Mouse (Mus musculus) MEL (cell line): ENCODE measurements around the gene Ap5s1. TPM values are rescaled to one million over a fixed set of nuclear protein-coding genes. Genes with fewer than 3 reads are reported as not detected.
A peak's percentile ranks its signal among the peaks of the same experiment; 100 is the strongest.

Experiments
- DNase-seq: peaks from one replicate; pipeline ENCODE4 v3.0.0; 2011; ENCODE audit warnings: low read depth, low spot score
- H3K27ac ChIP-seq: 2 replicates; pipeline ENCODE4 v1.5.1; 2012; ENCODE audit warnings: low read depth, mild to moderate bottlenecking, control low read depth, low read length, moderate library complexity; ENCODE audit not compliant: control insufficient read depth
- H3K27me3 ChIP-seq, 2 experiments: fragments of 150-350 bp in 1 of 2; sonication (generic) in 1 of 2; 2 replicates each; pipeline ENCODE4 v1.6.1; 2012; ENCODE audit warnings: low read length in 2 of 2, mild to moderate bottlenecking in 2 of 2, improper control_type of control experiment in 1 of 2, moderate library complexity in 1 of 2; ENCODE audit not compliant: insufficient read depth in 2 of 2, control insufficient read depth in 1 of 2
- H3K36me3 ChIP-seq, 2 experiments: 2 replicates each; pipeline ENCODE4 v1.6.1; 2012 to 2014; ENCODE audit warnings: low read length in 2 of 2, improper control_type of control experiment in 1 of 2, inconsistent platforms in 1 of 2, mild to moderate bottlenecking in 1 of 2; ENCODE audit not compliant: insufficient read depth in 2 of 2, control insufficient read depth in 1 of 2
- H3K4me1 ChIP-seq, 2 experiments: fragments of 150-350 bp in 1 of 2; sonication (generic) in 1 of 2; 2 replicates each; pipeline ENCODE4 v1.6.1; 2012; ENCODE audit warnings: low read length in 2 of 2, improper control_type of control experiment in 1 of 2, mild to moderate bottlenecking in 1 of 2; ENCODE audit not compliant: insufficient read depth in 2 of 2, control insufficient read depth in 1 of 2
- H3K4me3 ChIP-seq, 2 experiments: fragments of 150-350 bp in 1 of 2; sonication (generic) in 1 of 2; 2 replicates each; pipeline ENCODE4 v1.5.1; 2012; ENCODE audit warnings: low read depth in 2 of 2, low read length in 2 of 2, mild to moderate bottlenecking in 2 of 2, moderate library complexity in 2 of 2, control low read depth in 1 of 2, improper control_type of control experiment in 1 of 2; ENCODE audit not compliant: control insufficient read depth in 1 of 2, insufficient read depth in 1 of 2
- H3K79me2 ChIP-seq: 2 replicates; pipeline ENCODE4 v1.6.1; 2012; ENCODE audit warnings: mild to moderate bottlenecking, low read length, moderate library complexity; ENCODE audit not compliant: control insufficient read depth, poor library complexity, insufficient read depth
- H3K9ac ChIP-seq: 2 replicates; pipeline ENCODE4 v1.6.1; 2012; ENCODE audit warnings: low read depth, mild to moderate bottlenecking, control low read depth, low read length, moderate library complexity; ENCODE audit not compliant: control insufficient read depth, poor library complexity, severe bottlenecking
- H3K9me3 ChIP-seq: fragments of 150-350 bp; sonication (generic); replicated peaks from 2 replicates; pipeline ENCODE4 v1.6.1; 2012; ENCODE audit warnings: mild to moderate bottlenecking, low read length, improper control_type of control experiment, moderate library complexity; ENCODE audit not compliant: insufficient read depth
- CHD2 ChIP-seq: IDR thresholded peaks from 2 replicates; pipeline ENCODE4 v1.6.1; 2011; ENCODE audit warnings: low read length, improper control_type of control experiment
- ELF1 ChIP-seq: IDR thresholded peaks from 2 replicates; pipeline ENCODE4 v1.6.1; 2014; ENCODE audit warnings: low read depth, mild to moderate bottlenecking, inconsistent platforms, low read length, improper control_type of control experiment, moderate library complexity
- EP300 ChIP-seq, 2 experiments: IDR thresholded peaks; 2 replicates each; pipeline ENCODE4 v1.6.1; 2011; ENCODE audit warnings: improper control_type of control experiment in 2 of 2, low read length in 2 of 2, low read depth in 1 of 2, mild to moderate bottlenecking in 1 of 2
- ETS1 ChIP-seq: IDR thresholded peaks from 2 replicates; pipeline ENCODE4 v1.6.1; 2012; ENCODE audit warnings: low read depth, mild to moderate bottlenecking, inconsistent platforms, low read length, improper control_type of control experiment, moderate library complexity
- GABPA ChIP-seq: IDR thresholded peaks from 2 replicates; pipeline ENCODE4 v1.6.1; 2012; ENCODE audit warnings: low read depth, mild to moderate bottlenecking, inconsistent platforms, low read length, improper control_type of control experiment, moderate library complexity
- GATA1 ChIP-seq: IDR thresholded peaks from 2 replicates; pipeline ENCODE4 v1.6.1; 2011; ENCODE audit warnings: low read depth, low read length, improper control_type of control experiment
- KAT2A ChIP-seq: conservative IDR thresholded peaks from 2 replicates; pipeline ENCODE4 v1.6.1; 2012; ENCODE audit warnings: low read depth, low read length, improper control_type of control experiment, inconsistent platforms
- MAX ChIP-seq: IDR thresholded peaks from 2 replicates; pipeline ENCODE4 v1.6.1; 2011; ENCODE audit warnings: low read length, improper control_type of control experiment
- MAZ ChIP-seq: IDR thresholded peaks from 2 replicates; pipeline ENCODE4 v1.6.1; 2012; ENCODE audit warnings: low read depth, mild to moderate bottlenecking, inconsistent platforms, low read length, improper control_type of control experiment
- MEF2A ChIP-seq: IDR thresholded peaks from 2 replicates; pipeline ENCODE4 v1.6.1; 2014; ENCODE audit warnings: low read depth, mild to moderate bottlenecking, inconsistent platforms, low read length, improper control_type of control experiment; ENCODE audit not compliant: poor library complexity, insufficient replicate concordance, severe bottlenecking; ENCODE audit errors: extremely low read depth
- MXI1 ChIP-seq: IDR thresholded peaks from 2 replicates; pipeline ENCODE4 v1.6.1; 2011; ENCODE audit warnings: mild to moderate bottlenecking, low read depth, low read length, improper control_type of control experiment
- MYC ChIP-seq: IDR thresholded peaks from 2 replicates; pipeline ENCODE4 v1.6.1; 2011; ENCODE audit warnings: low read depth, mild to moderate bottlenecking, low read length, improper control_type of control experiment, moderate library complexity
- NELFE ChIP-seq: IDR thresholded peaks from 2 replicates; pipeline ENCODE4 v1.6.1; 2011; ENCODE audit warnings: low read depth, low read length, improper control_type of control experiment
- NRF1 ChIP-seq: IDR thresholded peaks from 2 replicates; pipeline ENCODE4 v1.6.1; 2014; ENCODE audit warnings: low read depth, mild to moderate bottlenecking, inconsistent platforms, low read length, improper control_type of control experiment, moderate library complexity; ENCODE audit not compliant: poor library complexity, insufficient read depth, severe bottlenecking
- POLR2A ChIP-seq, 2 experiments: IDR thresholded peaks; 2 replicates each; pipeline ENCODE4 v1.6.1; 2011 to 2012; ENCODE audit warnings: low read length in 2 of 2, mild to moderate bottlenecking in 2 of 2, control low read depth in 1 of 2, improper control_type of control experiment in 1 of 2, low read depth in 1 of 2, moderate library complexity in 1 of 2; ENCODE audit not compliant: control insufficient read depth in 1 of 2, insufficient read depth in 1 of 2, poor library complexity in 1 of 2
- POLR2AphosphoS2 ChIP-seq: IDR thresholded peaks from 2 replicates; pipeline ENCODE4 v1.6.1; 2011; ENCODE audit warnings: low read length, improper control_type of control experiment
- RAD21 ChIP-seq: IDR thresholded peaks from 2 replicates; pipeline ENCODE4 v1.6.1; 2011; ENCODE audit warnings: mild to moderate bottlenecking, low read depth, low read length, improper control_type of control experiment
- RCOR1 ChIP-seq: IDR thresholded peaks from 2 replicates; pipeline ENCODE4 v1.6.1; 2012; ENCODE audit warnings: low read depth, mild to moderate bottlenecking, inconsistent platforms, low read length, improper control_type of control experiment
- TAL1 ChIP-seq: IDR thresholded peaks from 2 replicates; pipeline ENCODE4 v1.6.1; 2012; ENCODE audit warnings: mild to moderate bottlenecking, inconsistent platforms, low read length, moderate library complexity, mixed read lengths
- TBP ChIP-seq: IDR thresholded peaks from 2 replicates; pipeline ENCODE4 v1.8.0; 2011; ENCODE audit warnings: low read depth, low read length, improper control_type of control experiment
- TCF12 ChIP-seq: IDR thresholded peaks from 2 replicates; pipeline ENCODE4 v1.6.1; 2014; ENCODE audit warnings: low read depth, mild to moderate bottlenecking, inconsistent platforms, low read length, improper control_type of control experiment, moderate library complexity
- UBTF ChIP-seq: IDR thresholded peaks from 2 replicates; pipeline ENCODE4 v1.6.1; 2012; ENCODE audit warnings: low read depth, mild to moderate bottlenecking, inconsistent platforms, low read length, improper control_type of control experiment, moderate library complexity, borderline replicate concordance; ENCODE audit not compliant: insufficient read depth
- ZC3H11A ChIP-seq: IDR thresholded peaks from 2 replicates; pipeline ENCODE4 v1.6.1; 2012; ENCODE audit warnings: low read depth, mild to moderate bottlenecking, inconsistent platforms, low read length, improper control_type of control experiment
- ZKSCAN1 ChIP-seq: IDR thresholded peaks from 2 replicates; pipeline ENCODE4 v1.6.1; 2012; ENCODE audit warnings: low read depth, mild to moderate bottlenecking, inconsistent platforms, low read length, improper control_type of control experiment, moderate library complexity
- ZMIZ1 ChIP-seq: IDR thresholded peaks from 2 replicates; pipeline ENCODE4 v1.6.1; 2012; ENCODE audit warnings: low read depth, mild to moderate bottlenecking, inconsistent platforms, low read length, improper control_type of control experiment, moderate library complexity
- ZNF384 ChIP-seq: IDR thresholded peaks from 2 replicates; pipeline ENCODE4 v1.6.1; 2012; ENCODE audit warnings: low read depth, mild to moderate bottlenecking, inconsistent platforms, low read length, improper control_type of control experiment
- polyA plus RNA-seq, 2 experiments: library from polyadenylated mRNA; stranded (reverse) in 1 of 2; unstranded in 1 of 2; fragments of >175 nt in 1 of 2; fragments of >200 nt in 1 of 2; gene quantifications; 2 replicates each; pipeline versions ENCODE4 v1.2.1 to v1.2.4; 2012; ENCODE audit warnings: low replicate concordance in 2 of 2, low read depth in 1 of 2; ENCODE audit not compliant: insufficient read length in 2 of 2, insufficient read depth in 1 of 2, missing spikeins in 1 of 2
- total RNA-seq: library from RNA; depleted of rRNA; stranded (reverse); fragments of 300-350 nt; gene quantifications from 2 replicates; pipeline ENCODE4 v1.2.3, GENCODE M21; 2012

The Ap5s1 gene
- total and polyA plus RNA-seq, 3 experiments = 9.6 to 12.7 TPM; not detected in 1

- H3K27me3 ChIP-seq = no peaks in the 10 kb centered on the region
- H3K9me3 ChIP-seq = no peaks in the 10 kb centered on the region
- peak overlapping the region; percentile 61 for H3K27ac ChIP-seq
- peaks cover 1 to 31% of the 10 kb centered on the region in 2 experiments; a peak in 2 of 4 replicates for H3K36me3 ChIP-seq
- no peak overlapping the region for H3K4me3 ChIP-seq
- TF ChIP-seq ZC3H11A (no peak), TCF12 (peak; percentile 77), TBP (no peak), GATA1 (peak; percentile 49), ELF1 (no peak), ZNF384 (peak; percentile 76), EP300 (IDR thresholded peaks at IDR 0.05; ENCODE audit: low read depth in 1 of 2, low read length in 2 of 2) (peak; percentile 44 to 60; a peak in 3 of 4 replicates), ZMIZ1 (no peak), MXI1 (no peak), RAD21 (no peak), POLR2AphosphoS2 (no peak)
- peaks cover 15 to 33% of the 10 kb centered on the region in 2 experiments for H3K4me1 ChIP-seq
- H3K9ac ChIP-seq = no peak overlapping the region
- H3K79me2 ChIP-seq = no peaks in the 10 kb centered on the region; the same call in none of the 2 replicates
- DNase-seq = peak; percentile 58
These were observed 17.2 kb upstream of the Ap5s1 start for GRCm38 (mm10) chr2:131189521-131190309.

GRCm38 (mm10) chr2:131190344-131191004 lies 16.4 kb upstream of the Ap5s1 start:
- peaks cover 1 to 31% of the 10 kb centered on the region in 2 experiments; a peak in 2 of 4 replicates for H3K36me3 ChIP-seq

More at GRCm38 (mm10) chr2:131190344-131191004, 16.4 kb upstream of the Ap5s1 start:
- TF ChIP-seq KAT2A = no peak
- no peak for TF ChIP-seq GABPA
- TF ChIP-seq RCOR1 = no peak
- TF ChIP-seq MEF2A = no peak
- no peak for TF ChIP-seq ETS1
- TF ChIP-seq ZKSCAN1 = no peak
- no peak for TF ChIP-seq MAZ
- no peak for TF ChIP-seq NRF1
- TF ChIP-seq POLR2A (IDR thresholded peaks at IDR 0.05; ENCODE audit: control insufficient read depth in 1 of 2, insufficient read depth in 1 of 2, low read depth in 1 of 2, low read length in 2 of 2, poor library complexity in 1 of 2) = no peak
- TF ChIP-seq POLR2AphosphoS2 = no peak
- TF ChIP-seq GATA1 = no peak
- TF ChIP-seq CHD2 = no peak
- no peak for TF ChIP-seq TAL1
- no peak for TF ChIP-seq RAD21
- no peak for TF ChIP-seq ELF1
- TF ChIP-seq NELFE = no peak
- no peak for TF ChIP-seq TBP
- TF ChIP-seq MAX = no peak
- TF ChIP-seq UBTF = no peak
- TF ChIP-seq MYC = no peak
- TF ChIP-seq, all 39 proteins: peak for 0
- Histone ChIP-seq H3K79me2 (no peaks in the 10 kb centered on the region; the same call in none of the 2 replicates), H3K4me1 (peaks cover 15 to 33% of the 10 kb centered on the region in 2 experiments), H3K4me3 (no peak overlapping the region), H3K27me3 (no peaks in the 10 kb centered on the region), H3K27ac (0 out of 2 replicates have a peak overlapping the region, but pooled peaks have one; percentile 6), H3K9ac (no peak overlapping the region), H3K9me3 (no peaks in the 10 kb centered on the region)
- DNase-seq = no peak
